Mouse (Mus musculus) ES-Bruce4 (cell line): ENCODE results near the gene Myo1d.

Source experiments
- CTCF ChIP-seq: IDR thresholded peaks from one replicate; pipeline ENCODE4 v1.8.1; 2011; ENCODE audit warnings: low read depth, low read length
- EP300 ChIP-seq: IDR thresholded peaks from 2 replicates; pipeline ENCODE4 v1.6.1; 2011; ENCODE audit warnings: low read depth, low read length; ENCODE audit not compliant: insufficient read depth
- POLR2A ChIP-seq: IDR thresholded peaks from one replicate; pipeline ENCODE4 v1.8.1; 2011; ENCODE audit warnings: low read length; ENCODE audit not compliant: insufficient read depth

GRCm38 (mm10) chr11:80499550-80499952, 280.3 kb downstream of the Myo1d start:
- no peak for TF ChIP-seq POLR2A
- TF ChIP-seq EP300: no peak
- TF ChIP-seq CTCF: no peak
